Mouse (Mus musculus): ENCODE data around the gene Elovl7. TPM values are rescaled to one million over a fixed set of nuclear protein-coding genes. Genes with fewer than 3 reads are reported as not detected.

Gene Elovl7
- polyA plus RNA-seq, 2 experiments, result 0.51 to 1.8 TPM

DNA sequence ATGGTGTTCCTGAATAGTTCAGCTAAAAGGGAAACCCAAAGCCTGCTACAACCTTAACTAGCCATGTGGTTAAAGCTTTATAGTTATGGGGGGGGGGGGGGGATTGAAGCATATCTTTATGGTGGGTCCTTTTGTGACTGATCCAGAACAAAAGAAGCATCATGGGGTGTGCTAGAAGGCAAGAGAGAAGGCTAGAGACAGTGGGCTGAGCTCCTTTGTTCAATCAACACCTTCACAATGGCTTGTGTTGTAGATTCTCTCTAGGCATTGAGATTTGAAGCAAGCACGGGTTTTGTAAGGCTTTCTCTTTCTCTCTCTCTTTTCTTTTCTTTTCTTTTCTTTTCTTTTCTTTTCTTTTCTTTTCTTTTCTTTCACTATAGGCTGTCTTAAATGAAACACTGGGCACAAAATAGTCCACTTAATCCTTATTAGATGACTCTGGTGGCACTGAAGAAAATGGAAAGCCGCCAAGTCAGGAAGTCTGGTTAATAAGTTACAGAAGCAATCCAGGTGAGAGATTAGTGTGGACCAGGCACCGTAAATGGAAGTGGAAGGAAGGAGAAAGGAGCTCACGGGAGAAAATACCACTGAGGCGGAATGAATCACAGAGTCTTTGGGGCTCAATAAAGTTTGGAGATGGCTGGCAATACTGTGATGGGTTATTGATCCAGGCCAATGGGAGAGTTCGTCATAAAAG is 15.6 kb downstream of the Elovl7 start:
- H3K4me2 ChIP-seq (ENCODE audit: low read depth), result no peak overlapping the region
- H3K4me1 ChIP-seq (replicated peaks; ENCODE audit: control insufficient read depth in 2 of 2, insufficient read depth in 2 of 2, low read length in 1 of 2), result no peaks in the 10 kb centered on the region
- no peak for DNase-seq (ENCODE audit: low read depth in 3 of 3, low spot score in 3 of 3)
- 65% methylated on average over 6 of the region's 6 CpGs for WGBS (ENCODE audit: insufficient replicate concordance)
- H3K27ac ChIP-seq, result no peak overlapping the region
- TF ChIP-seq EP300 (IDR thresholded peaks at IDR 0.05; ENCODE audit: low read depth), result no peak
- no peak for TF ChIP-seq CTCF (IDR thresholded peaks at IDR 0.05; ENCODE audit: low read depth)
- ATAC-seq (ENCODE audit: insufficient read depth), result no peak
- no peaks in the 10 kb centered on the region for H3K27me3 ChIP-seq (ENCODE audit: control insufficient read depth, insufficient read depth, low read length)
- no peak overlapping the region for H3K9ac ChIP-seq (replicated peaks)
- H3K9me3 ChIP-seq (ENCODE audit: control insufficient read depth, low read length), result no peaks in the 10 kb centered on the region
- no peaks in the 10 kb centered on the region for H3K36me3 ChIP-seq (replicated peaks; ENCODE audit: control insufficient read depth, insufficient read depth, low read depth)
- H3K4me3 ChIP-seq (ENCODE audit: insufficient read depth in 1 of 2, low read depth in 2 of 2, low read length in 2 of 2), result no peak overlapping the region

DNA sequence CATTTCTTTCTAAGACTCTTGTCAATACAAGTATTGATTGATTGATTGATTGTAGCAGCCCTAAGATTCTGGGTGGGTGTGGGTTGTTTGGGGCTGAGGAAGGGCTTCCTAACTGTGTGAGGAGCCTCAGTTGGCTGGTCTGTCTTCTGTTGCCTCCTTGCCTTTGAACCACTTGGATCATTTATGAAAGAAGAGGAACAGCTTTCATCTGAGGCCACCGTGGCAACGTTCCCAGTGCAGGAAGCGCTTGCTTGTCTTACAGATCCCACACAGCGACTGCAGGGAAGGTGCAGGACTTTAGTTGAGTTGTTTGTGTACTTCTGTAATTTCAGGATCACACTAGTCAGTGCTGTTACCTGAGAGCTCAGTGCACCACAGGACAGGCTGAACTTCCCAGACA is 25.8 kb downstream of the Elovl7 start:
- Histone ChIP-seq H3K27me3 (ENCODE audit: control insufficient read depth, insufficient read depth, low read length) (no peaks in the 10 kb centered on the region), H3K36me3 (replicated peaks; ENCODE audit: control insufficient read depth, insufficient read depth, low read depth) (no peaks in the 10 kb centered on the region), H3K27ac (no peak overlapping the region), H3K9me3 (ENCODE audit: control insufficient read depth, low read length) (no peaks in the 10 kb centered on the region), H3K9ac (replicated peaks) (no peak overlapping the region), H3K4me2 (ENCODE audit: low read depth) (no peak overlapping the region), H3K4me1 (replicated peaks; ENCODE audit: control insufficient read depth in 2 of 2, insufficient read depth in 2 of 2, low read length in 1 of 2) (no peaks in the 10 kb centered on the region), H3K4me3 (ENCODE audit: insufficient read depth in 1 of 2, low read depth in 2 of 2, low read length in 2 of 2) (no peak overlapping the region)
- DNase-seq (ENCODE audit: low read depth in 3 of 3, low spot score in 3 of 3), result no peak
- ATAC-seq (ENCODE audit: insufficient read depth), result no peak
- no peak for TF ChIP-seq CTCF (IDR thresholded peaks at IDR 0.05; ENCODE audit: low read depth)
- no peak for TF ChIP-seq EP300 (IDR thresholded peaks at IDR 0.05; ENCODE audit: low read depth)
- WGBS (ENCODE audit: insufficient replicate concordance), result 27% methylated on average over 4 of the region's 4 CpGs

DNA sequence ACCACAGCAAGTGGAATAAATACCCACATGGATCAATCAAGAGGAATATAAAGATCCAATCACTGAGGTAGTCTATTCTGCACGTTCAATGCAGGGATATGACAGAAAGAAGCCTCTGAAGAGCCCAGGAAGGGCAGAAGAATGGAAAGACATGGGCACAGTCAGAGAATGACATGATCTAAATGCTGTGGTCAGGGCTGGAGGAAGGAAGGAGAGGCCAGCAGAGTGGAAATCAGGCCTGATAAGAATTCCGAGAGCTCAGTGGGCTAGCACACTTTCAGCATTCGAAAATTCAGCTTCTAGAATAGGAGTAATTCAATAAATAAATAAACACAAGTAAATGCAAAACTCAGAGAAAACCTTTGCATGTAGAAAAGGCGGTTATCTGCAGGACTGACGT is 27.5 kb downstream of the Elovl7 start:
- no peak for DNase-seq (ENCODE audit: low read depth in 3 of 3, low spot score in 3 of 3)
- ATAC-seq (ENCODE audit: insufficient read depth), result no peak
- Histone ChIP-seq H3K9me3 (ENCODE audit: control insufficient read depth, low read length) (no peaks in the 10 kb centered on the region), H3K27me3 (ENCODE audit: control insufficient read depth, insufficient read depth, low read length) (no peaks in the 10 kb centered on the region), H3K27ac (no peak overlapping the region), H3K4me1 (replicated peaks; ENCODE audit: control insufficient read depth in 2 of 2, insufficient read depth in 2 of 2, low read length in 1 of 2) (no peaks in the 10 kb centered on the region), H3K4me2 (ENCODE audit: low read depth) (no peak overlapping the region), H3K36me3 (replicated peaks; ENCODE audit: control insufficient read depth, insufficient read depth, low read depth) (no peaks in the 10 kb centered on the region), H3K4me3 (ENCODE audit: insufficient read depth in 1 of 2, low read depth in 2 of 2, low read length in 2 of 2) (no peak overlapping the region), H3K9ac (replicated peaks) (no peak overlapping the region)
- TF ChIP-seq EP300 (IDR thresholded peaks at IDR 0.05; ENCODE audit: low read depth) (no peak), CTCF (IDR thresholded peaks at IDR 0.05; ENCODE audit: low read depth) (no peak)
- WGBS (ENCODE audit: insufficient replicate concordance), result 24% methylated on average over 5 of the region's 5 CpGs

DNA sequence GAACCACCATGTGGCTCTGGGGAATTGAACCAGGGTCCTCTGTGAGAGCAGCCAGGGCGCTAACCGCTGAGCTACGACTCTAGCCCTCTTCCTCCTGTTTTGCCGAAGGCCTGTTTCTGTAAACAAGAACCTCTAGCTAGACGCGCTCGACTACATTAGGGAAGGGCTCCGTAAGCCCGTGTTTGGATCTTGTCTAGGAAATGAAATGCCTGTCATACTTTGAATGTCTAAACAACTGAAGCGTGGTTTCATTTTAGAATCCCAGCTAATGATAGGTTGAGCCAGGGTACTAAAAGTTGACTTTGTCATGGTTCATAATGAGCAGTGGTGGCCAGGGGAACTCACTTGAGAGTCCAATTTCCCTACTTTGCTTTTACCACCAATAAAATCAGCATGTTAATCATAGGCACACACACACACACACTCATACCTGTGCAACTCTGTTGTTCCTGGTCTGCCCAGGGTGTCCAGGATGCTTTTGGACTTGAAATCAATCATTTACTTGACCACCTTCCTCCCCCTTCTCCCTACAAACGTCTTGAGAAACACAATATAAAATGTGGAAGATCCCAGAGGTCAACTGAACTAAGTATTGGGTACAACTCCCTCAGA is 31.0 kb downstream of the Elovl7 start:
- no peak overlapping the region for H3K27ac ChIP-seq
- no peaks in the 10 kb centered on the region for H3K27me3 ChIP-seq (ENCODE audit: control insufficient read depth, insufficient read depth, low read length)
- TF ChIP-seq EP300 (IDR thresholded peaks at IDR 0.05; ENCODE audit: low read depth) (no peak), CTCF (IDR thresholded peaks at IDR 0.05; ENCODE audit: low read depth) (no peak)
- H3K4me1 ChIP-seq (replicated peaks; ENCODE audit: control insufficient read depth in 2 of 2, insufficient read depth in 2 of 2, low read length in 1 of 2), result no peaks in the 10 kb centered on the region
- 71% methylated on average over 11 of the region's 11 CpGs for WGBS (ENCODE audit: insufficient replicate concordance)
- no peaks in the 10 kb centered on the region for H3K9me3 ChIP-seq (ENCODE audit: control insufficient read depth, low read length)
- no peak for ATAC-seq (ENCODE audit: insufficient read depth)
- DNase-seq (ENCODE audit: low read depth in 3 of 3, low spot score in 3 of 3), result no peak
- no peaks in the 10 kb centered on the region for H3K36me3 ChIP-seq (replicated peaks; ENCODE audit: control insufficient read depth, insufficient read depth, low read depth)
- no peak overlapping the region for H3K4me3 ChIP-seq (ENCODE audit: insufficient read depth in 1 of 2, low read depth in 2 of 2, low read length in 2 of 2)
- H3K9ac ChIP-seq (replicated peaks), result no peak overlapping the region
- H3K4me2 ChIP-seq (ENCODE audit: low read depth), result no peak overlapping the region

DNA sequence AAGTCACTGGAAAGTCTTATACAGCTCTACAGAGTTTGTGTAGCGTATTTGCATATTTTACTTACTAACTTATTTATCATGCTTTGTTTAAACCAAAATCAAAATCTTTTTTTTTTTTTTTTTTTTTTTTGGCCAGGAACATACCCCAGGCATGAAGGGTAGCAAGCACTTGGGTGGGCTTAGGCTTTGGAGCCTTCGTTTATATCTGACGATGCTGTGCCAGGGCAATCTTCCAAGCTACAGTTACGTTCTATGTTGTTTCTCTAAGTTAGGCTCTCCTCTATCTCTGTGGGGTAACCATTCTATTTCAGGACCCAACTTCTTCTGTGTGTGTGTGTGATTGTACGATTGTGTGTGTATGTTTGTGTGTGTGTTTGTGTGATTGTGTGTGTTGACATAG is 36.9 kb downstream of the Elovl7 start:
- H3K9me3 ChIP-seq (ENCODE audit: control insufficient read depth, low read length), result no peaks in the 10 kb centered on the region
- H3K36me3 ChIP-seq (replicated peaks; ENCODE audit: control insufficient read depth, insufficient read depth, low read depth), result no peaks in the 10 kb centered on the region
- H3K4me3 ChIP-seq (ENCODE audit: insufficient read depth in 1 of 2, low read depth in 2 of 2, low read length in 2 of 2), result no peak overlapping the region
- H3K27me3 ChIP-seq (ENCODE audit: control insufficient read depth, insufficient read depth, low read length), result no peaks in the 10 kb centered on the region
- H3K4me1 ChIP-seq (replicated peaks; ENCODE audit: control insufficient read depth in 2 of 2, insufficient read depth in 2 of 2, low read length in 1 of 2), result no peaks in the 10 kb centered on the region
- WGBS (ENCODE audit: insufficient replicate concordance), result 68% methylated on average over 5 of the region's 5 CpGs
- H3K27ac ChIP-seq, result no peak overlapping the region
- TF ChIP-seq EP300 (IDR thresholded peaks at IDR 0.05; ENCODE audit: low read depth), result no peak
- no peak for TF ChIP-seq CTCF (IDR thresholded peaks at IDR 0.05; ENCODE audit: low read depth)
- H3K4me2 ChIP-seq (ENCODE audit: low read depth), result no peak overlapping the region
- ATAC-seq (ENCODE audit: insufficient read depth) (no peak), DNase-seq (ENCODE audit: low read depth in 3 of 3, low spot score in 3 of 3) (no peak)
- no peak overlapping the region for H3K9ac ChIP-seq (replicated peaks)
